Mouse (Mus musculus) megakaryocyte, embryonic 14.5 days (primary cell): ENCODE results near the gene Hrh2. TPM values are rescaled to one million over a fixed set of nuclear protein-coding genes. Genes with fewer than 3 reads are reported as not detected.
A peak's percentile ranks its signal among the peaks of the same experiment; 100 is the strongest.

Experiments used
- H3K27me3 ChIP-seq: replicated peaks from 2 replicates; pipeline ENCODE3; 2012; ENCODE audit warnings: inconsistent platforms
- H3K36me3 ChIP-seq: replicated peaks from 2 replicates; pipeline ENCODE3; 2012; ENCODE audit warnings: low read length, inconsistent platforms, mixed read lengths
- H3K4me1 ChIP-seq: 2 replicates; pipeline ENCODE4 v1.6.1; 2012; ENCODE audit warnings: inconsistent platforms
- H3K4me3 ChIP-seq: replicated peaks from 2 replicates; pipeline ENCODE3; 2012; ENCODE audit warnings: moderate library complexity, mild to moderate bottlenecking, inconsistent platforms
- H3K9me3 ChIP-seq: 2 replicates; pipeline ENCODE4 v1.6.1; 2012; ENCODE audit warnings: inconsistent platforms
- FLI1 ChIP-seq: IDR thresholded peaks from 2 replicates; pipeline ENCODE4 v1.6.1; 2012; ENCODE audit warnings: low read length, inconsistent platforms, mixed read lengths
- GATA1 ChIP-seq: IDR thresholded peaks from 3 replicates; pipeline ENCODE4 v1.6.1; 2012; ENCODE audit warnings: mixed read lengths, low read length, inconsistent platforms, borderline replicate concordance
- polyA plus RNA-seq: library from polyadenylated mRNA; stranded (reverse); fragments of >175 nt; gene quantifications from 2 replicates; pipeline ENCODE4 v1.2.3, GENCODE M21; 2012; ENCODE audit warnings: low replicate concordance; ENCODE audit not compliant: insufficient read depth

Gene Hrh2
- polyA plus RNA-seq, 1 experiment: 0.22 TPM

DNA sequence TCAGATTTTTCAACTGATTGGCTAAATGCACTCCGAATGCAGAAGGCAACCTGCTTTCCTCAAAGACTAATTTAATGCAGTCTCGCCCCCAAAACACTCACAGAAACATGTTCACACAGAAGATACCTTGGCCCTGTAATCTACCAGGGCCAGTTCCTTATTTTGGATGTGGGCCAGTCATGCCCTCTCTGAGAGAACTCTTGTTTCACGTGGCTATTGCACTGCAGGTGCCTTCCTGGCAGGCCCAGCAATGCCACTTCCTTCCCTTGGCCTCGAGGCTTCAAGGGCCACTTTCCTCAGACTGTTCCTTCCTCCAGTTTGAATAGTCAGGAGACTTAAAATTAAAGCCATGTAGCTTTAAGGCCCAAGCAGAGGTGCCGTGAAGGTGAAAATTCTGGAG is 5.5 kb upstream of the Hrh2 start:
- Histone ChIP-seq H3K4me3 (no peak overlapping the region), H3K27me3 (peaks cover 17% of the 10 kb centered on the region)
- TF ChIP-seq GATA1 (no peak), FLI1 (no peak)

GRCm38 (mm10) chr13:54188190-54188706 is 3.7 kb upstream of the Hrh2 start:
- no peak for TF ChIP-seq FLI1
- no peak for TF ChIP-seq GATA1
- H3K4me3 ChIP-seq: peak overlapping the region; percentile 59

More for the DNA sequence above, 5.5 kb upstream of the Hrh2 start:
- no peaks in the 10 kb centered on the region for H3K36me3 ChIP-seq
- peaks cover 13% of the 10 kb centered on the region for H3K9me3 ChIP-seq
- H3K4me1 ChIP-seq: peaks cover 42% of the 10 kb centered on the region

DNA sequence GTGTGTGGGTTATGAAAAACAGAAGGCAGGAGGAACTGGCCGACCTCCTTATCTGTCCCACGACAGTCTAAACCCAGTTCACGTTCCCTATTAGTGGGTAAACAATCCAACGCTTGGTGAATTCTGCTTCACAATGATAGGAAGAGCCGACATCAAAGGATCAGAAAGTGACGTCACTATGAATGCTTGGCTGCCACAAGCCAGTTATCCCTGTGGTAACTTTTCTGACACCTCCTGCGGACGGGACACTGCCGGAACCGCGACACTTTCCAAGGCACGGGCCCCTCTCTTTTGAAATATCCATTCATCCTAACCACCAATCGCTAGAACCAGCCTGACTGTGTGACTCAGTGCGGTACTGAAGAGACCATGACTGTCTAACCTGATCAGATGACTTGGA is 2.0 kb upstream of the Hrh2 start:
- Histone ChIP-seq H3K4me1 (peaks cover 59% of the 10 kb centered on the region), H3K4me3 (no peak overlapping the region), H3K27me3 (peaks cover 49% of the 10 kb centered on the region), H3K36me3 (no peaks in the 10 kb centered on the region), H3K9me3 (peaks cover 10% of the 10 kb centered on the region)
- TF ChIP-seq FLI1 (no peak), GATA1 (no peak)

More at GRCm38 (mm10) chr13:54188190-54188706, 3.7 kb upstream of the Hrh2 start:
- H3K4me1 ChIP-seq: peaks cover 55% of the 10 kb centered on the region
- H3K9me3 ChIP-seq: peaks cover 10% of the 10 kb centered on the region
- no peaks in the 10 kb centered on the region for H3K36me3 ChIP-seq
- H3K27me3 ChIP-seq: peaks cover 32% of the 10 kb centered on the region

DNA sequence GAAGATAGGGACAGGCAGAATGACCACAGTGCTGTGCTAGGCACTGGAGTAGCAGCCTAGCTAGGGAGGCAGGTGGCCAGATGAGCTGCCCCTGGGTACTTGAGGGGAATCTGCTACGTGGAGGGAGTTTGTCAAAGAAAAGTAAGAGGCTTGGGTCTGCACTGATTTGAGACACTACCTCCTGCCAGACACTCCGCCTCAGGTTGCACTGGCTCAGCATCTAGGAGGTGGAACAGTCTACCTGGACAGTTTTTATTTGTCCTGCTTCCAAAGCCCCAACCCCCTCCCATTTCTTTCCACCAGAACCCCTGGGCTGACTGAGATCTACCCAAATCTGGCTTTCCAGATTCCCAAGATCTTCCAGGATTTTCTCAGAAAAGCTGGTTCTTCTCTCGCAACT is 748 bp upstream of the Hrh2 start:
- Histone ChIP-seq H3K4me3 (no peak overlapping the region), H3K27me3 (peaks cover 51% of the 10 kb centered on the region), H3K4me1 (peaks cover 59% of the 10 kb centered on the region), H3K36me3 (no peaks in the 10 kb centered on the region), H3K9me3 (0 out of 2 replicates have a peak, but pooled peaks cover 1% of the 10 kb centered on the region)
- TF ChIP-seq FLI1 (no peak), GATA1 (no peak)

- H3K9me3 ChIP-seq: no peaks in the 10 kb centered on the region
- TF ChIP-seq FLI1: no peak
- no peak for TF ChIP-seq GATA1
- H3K4me1 ChIP-seq: peaks cover 42% of the 10 kb centered on the region
- no peak overlapping the region for H3K4me3 ChIP-seq
- no peaks in the 10 kb centered on the region for H3K36me3 ChIP-seq
- H3K27me3 ChIP-seq: peaks cover 66% of the 10 kb centered on the region
Observed at GRCm38 (mm10) chr13:54193580-54193979, 1.7 kb downstream of the Hrh2 start.

DNA sequence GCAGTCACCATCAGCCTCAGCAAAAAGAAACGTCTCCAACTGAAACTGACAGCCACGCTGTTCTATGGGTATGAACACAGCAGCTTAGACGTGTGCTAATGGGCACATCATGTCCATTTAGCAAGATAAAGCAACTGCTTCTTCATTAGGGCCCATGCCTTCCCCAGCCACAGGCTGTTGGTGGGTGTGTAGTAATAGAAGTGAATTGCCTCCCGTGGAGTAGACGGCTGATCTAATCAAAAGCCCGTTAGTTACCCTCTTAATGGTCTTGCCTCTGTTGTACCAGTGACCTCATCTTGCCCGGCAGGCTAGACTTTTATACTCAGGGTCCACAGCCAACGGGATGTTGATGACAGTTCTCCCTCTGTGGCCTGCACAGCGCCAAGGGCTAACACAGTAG is 7.1 kb downstream of the Hrh2 start:
- Histone ChIP-seq H3K4me1 (peaks cover 8% of the 10 kb centered on the region), H3K9me3 (peaks cover 10% of the 10 kb centered on the region), H3K36me3 (no peaks in the 10 kb centered on the region), H3K27me3 (peaks cover 35% of the 10 kb centered on the region), H3K4me3 (no peak overlapping the region)
- no peak for TF ChIP-seq GATA1
- no peak for TF ChIP-seq FLI1

GRCm38 (mm10) chr13:54202458-54202857 is 10.5 kb downstream of the Hrh2 start:
- Histone ChIP-seq H3K9me3 (peaks cover 10% of the 10 kb centered on the region), H3K4me3 (no peak overlapping the region), H3K36me3 (no peaks in the 10 kb centered on the region), H3K4me1 (peaks cover 38% of the 10 kb centered on the region), H3K27me3 (peaks cover 16% of the 10 kb centered on the region)
- TF ChIP-seq FLI1: no peak
- no peak for TF ChIP-seq GATA1

GRCm38 (mm10) chr13:54203419-54203818 is 11.5 kb downstream of the Hrh2 start:
- H3K4me1 ChIP-seq: peaks cover 40% of the 10 kb centered on the region
- peaks cover 10% of the 10 kb centered on the region for H3K9me3 ChIP-seq
- TF ChIP-seq GATA1 (no peak), FLI1 (no peak)
- H3K4me3 ChIP-seq: no peak overlapping the region
- H3K36me3 ChIP-seq: no peaks in the 10 kb centered on the region
- peaks cover 12% of the 10 kb centered on the region for H3K27me3 ChIP-seq

GRCm38 (mm10) chr13:54205195-54205594 is 13.3 kb downstream of the Hrh2 start:
- H3K9me3 ChIP-seq: peaks cover 10% of the 10 kb centered on the region
- TF ChIP-seq GATA1 (no peak), FLI1 (no peak)
- H3K4me3 ChIP-seq: peak overlapping the region; percentile 81

GRCm38 (mm10) chr13:54206140-54206753 is 14.3 kb downstream of the Hrh2 start:
- H3K4me1 ChIP-seq: peaks cover 60% of the 10 kb centered on the region
- H3K4me3 ChIP-seq: no peak overlapping the region
- H3K9me3 ChIP-seq: 0 out of 2 replicates have a peak, but pooled peaks cover under 1% of the 10 kb centered on the region
- H3K36me3 ChIP-seq: no peaks in the 10 kb centered on the region
- H3K27me3 ChIP-seq: peaks cover 6% of the 10 kb centered on the region
- TF ChIP-seq FLI1 (no peak), GATA1 (no peak)

More at GRCm38 (mm10) chr13:54205195-54205594, 13.3 kb downstream of the Hrh2 start:
- Histone ChIP-seq H3K4me1 (peaks cover 58% of the 10 kb centered on the region), H3K36me3 (no peaks in the 10 kb centered on the region), H3K27me3 (peaks cover 6% of the 10 kb centered on the region)
